Comparison of ENCODE assay signal across 11 mouse cellular contexts in the genomic region with DNA sequence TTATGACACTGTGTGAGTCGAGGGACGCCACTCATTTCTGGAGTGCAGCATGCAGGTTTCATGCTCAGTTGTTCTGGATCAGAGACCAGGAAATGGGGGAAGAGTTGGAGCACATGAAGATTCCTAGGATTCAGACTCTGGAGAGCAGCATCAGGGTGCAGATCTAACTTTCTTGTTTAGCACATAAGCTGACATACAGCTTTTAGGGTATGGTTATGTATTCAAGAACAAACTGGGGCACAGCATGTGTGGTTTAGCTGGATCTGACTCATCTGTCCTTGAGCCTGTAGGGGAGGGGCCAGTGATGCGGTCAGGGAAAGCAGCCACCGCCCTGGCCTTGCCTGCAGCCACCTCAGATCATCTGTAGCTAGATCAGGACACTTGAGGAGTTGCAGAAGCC. TPM values are rescaled to one million over a fixed set of nuclear protein-coding genes. Genes with fewer than 3 reads are reported as not detected.
A peak's percentile ranks its signal among the peaks of the same experiment; 100 is the strongest.
DNase-seq lines count a peak whose midpoint lies in the region; ATAC-seq and TF ChIP-seq lines count a peak whose summit lies in the region.
"Had no signal": no experiment of that assay in that cellular context is flagged by ENCODE, and none has a peak within 500 bp of the region (broad histone marks: within the 10 kb centered on the region; RNA-seq: fewer than 3 reads in every experiment).

No protein-coding gene starts in this region.

- H3K27ac ChIP-seq in left cerebral cortex, adult 2 months = peak overlapping the region; percentile 13; the same call in 1 of the 2 replicates
- peak overlapping the region; percentile 56 for H3K27ac ChIP-seq in heart, embryonic 10.5 days
- H3K27ac ChIP-seq: embryonic facial prominence, embryonic 13.5 days; hindbrain, embryonic 12.5 days; lung, embryonic 15.5 days had no signal

- H3K4me3 ChIP-seq in left cerebral cortex, adult 2 months = no peak overlapping the region
- no peak overlapping the region for H3K4me3 ChIP-seq in heart, embryonic 10.5 days
- H3K4me3 ChIP-seq: embryonic facial prominence, embryonic 13.5 days; hindbrain, embryonic 12.5 days; lung, embryonic 15.5 days had no signal

- 53% methylated on average over 4 of the region's 4 CpGs for WGBS in heart, embryonic 10.5 days

- intact Hi-C loops in left cerebral cortex, adult 2 months (cut with DNase I) = no loop called here
- intact Hi-C loops in left cerebral cortex, postnatal 25 days (cut with DNase I) = no loop called here

- H3K9me3 ChIP-seq in heart, embryonic 10.5 days = no peaks in the 10 kb centered on the region
- H3K9me3 ChIP-seq: embryonic facial prominence, embryonic 13.5 days; hindbrain, embryonic 12.5 days; lung, embryonic 15.5 days had no signal

- DNase-seq in left cerebral cortex, adult 2 months (ENCODE audit: extremely low spot score in 1 of 2, low spot score in 2 of 2) = no peak
- no peak for DNase-seq in left cerebral cortex, postnatal 25 days (ENCODE audit: low spot score in 2 of 2)
- peak; percentile 78 for DNase-seq in NIH3T3 (ENCODE audit: low read depth)
- DNase-seq in heart, embryonic 10.5 days (ENCODE audit: low spot score) = no peak
- DNase-seq in thymus, postnatal 10 days (ENCODE audit: low spot score in 2 of 2) = no peak
- DNase-seq in layer of hippocampus, adult 18-20 months (ENCODE audit: low spot score in 2 of 2) = no peak
- DNase-seq in c-Kit-positive CD71-positive TER-119-positive erythroid progenitor cells, embryonic 14.5 days (ENCODE audit: low spot score) = no peak

- TF ChIP-seq CTCF in left cerebral cortex, adult 2 months (IDR thresholded peaks at IDR 0.05) = no peak

- 0 out of 2 replicates have a peak, but pooled peaks cover 3% of the 10 kb centered on the region for H3K36me3 ChIP-seq in heart, embryonic 10.5 days

- H3K4me1 ChIP-seq in heart, embryonic 10.5 days = peaks cover 38% of the 10 kb centered on the region
- H3K4me1 ChIP-seq: embryonic facial prominence, embryonic 13.5 days; hindbrain, embryonic 12.5 days; lung, embryonic 15.5 days had no signal

- no peaks in the 10 kb centered on the region for H3K27me3 ChIP-seq in heart, embryonic 10.5 days (ENCODE audit: insufficient read depth, poor library complexity, severe bottlenecking)
- H3K27me3 ChIP-seq: embryonic facial prominence, embryonic 13.5 days; hindbrain, embryonic 12.5 days; lung, embryonic 15.5 days had no signal

- ATAC-seq in megakaryocyte-erythroid progenitor cell, adult 5-6 weeks (replicated peaks; ENCODE audit: low FRiP score, low TSS enrichment, poor library complexity, severe bottlenecking) = peak; percentile 70

RNA-seq across cellular contexts. Expression of a gene that starts 12.9 kb away (rescaled TPM):
- 10 to 100 TPM; 17.6 TPM for total RNA-seq in left cerebral cortex, adult 2 months (2021)
- total RNA-seq in left cerebral cortex, postnatal 25 days (2021) = 10 to 100 TPM; 14.3 to 16.4 TPM
- 10.0 and 10.4 TPM in 2 replicates for polyA plus RNA-seq in heart, embryonic 10.5 days (2016; fragmentation: Nextera tagmentation; extraction: Ambion mirVana)
- total RNA-seq in megakaryocyte-erythroid progenitor cell, adult 5-6 weeks (2014; fragmentation: Nextera tagmentation) = 4.9 and 11.9 TPM in 2 replicates
- total RNA-seq in megakaryocyte-erythroid progenitor cell, adult 5-6 weeks (2017) = 11.3 and 26.9 TPM in 2 replicates
- total RNA-seq in layer of hippocampus, adult 18-20 months (2021) = 10 to 100 TPM; 16.3 to 16.9 TPM

RNA-seq across cellular contexts. Expression of a gene that starts 13.5 kb away (rescaled TPM):
- total RNA-seq in left cerebral cortex, adult 2 months (2021) = 10 to 100 TPM; 92.1 to 95.3 TPM
- 100 to 1,000 TPM; 100 TPM for total RNA-seq in left cerebral cortex, postnatal 25 days (2021)
- 24.6 and 25.1 TPM in 2 replicates for polyA plus RNA-seq in heart, embryonic 10.5 days (2016; fragmentation: Nextera tagmentation; extraction: Ambion mirVana)
- total RNA-seq in megakaryocyte-erythroid progenitor cell, adult 5-6 weeks (2014; fragmentation: Nextera tagmentation) = 29.8 and 38.4 TPM in 2 replicates
- total RNA-seq in megakaryocyte-erythroid progenitor cell, adult 5-6 weeks (2017) = 28.0 and 35.7 TPM in 2 replicates
- total RNA-seq in layer of hippocampus, adult 18-20 months (2021) = 100 to 1,000 TPM; 101 to 103 TPM
